Mouse (Mus musculus) embryonic facial prominence, embryonic 13.5 days (tissue): ENCODE results near the gene Med16. TPM values are rescaled to one million over a fixed set of nuclear protein-coding genes. Genes with fewer than 3 reads are reported as not detected.

ENCODE experiments used
- ATAC-seq: fragments of 200-750 bp; cut with Nextera tagmentation; 2 replicates; pipeline ENCODE4 v1.8.0; 2017; ENCODE audit warnings: low read depth; ENCODE audit not compliant: insufficient number of reproducible peaks, insufficient read depth, low FRiP score, low TSS enrichment
- H3K27ac ChIP-seq: fragments of 300-500 bp; sonication (generic); 2 replicates; pipeline ENCODE4 v1.5.1; 2015; ENCODE audit warnings: moderate library complexity, mild to moderate bottlenecking, inconsistent platforms
- H3K27me3 ChIP-seq: fragments of 300-500 bp; sonication (generic); 2 replicates; pipeline ENCODE4 v1.6.1; 2015; ENCODE audit warnings: mild to moderate bottlenecking, inconsistent platforms
- H3K36me3 ChIP-seq: fragments of 300-500 bp; sonication (generic); 2 replicates; pipeline ENCODE4 v1.6.1; 2015; ENCODE audit warnings: mild to moderate bottlenecking, inconsistent platforms
- H3K4me1 ChIP-seq: fragments of 300-500 bp; sonication (generic); 2 replicates; pipeline ENCODE4 v1.6.1; 2015; ENCODE audit warnings: inconsistent platforms
- H3K4me2 ChIP-seq: fragments of 300-500 bp; sonication (generic); 2 replicates; pipeline ENCODE4 v1.6.1; 2015; ENCODE audit warnings: moderate library complexity, mild to moderate bottlenecking, inconsistent platforms
- H3K4me3 ChIP-seq: fragments of 300-500 bp; sonication (generic); 2 replicates; pipeline ENCODE4 v1.5.1; 2015; ENCODE audit warnings: mild to moderate bottlenecking, inconsistent platforms
- H3K9ac ChIP-seq: fragments of 300-500 bp; sonication (generic); 2 replicates; pipeline ENCODE4 v1.6.1; 2015; ENCODE audit warnings: mild to moderate bottlenecking, inconsistent platforms
- H3K9me3 ChIP-seq: fragments of 300-500 bp; sonication (generic); 2 replicates; pipeline ENCODE4 v1.6.1; 2016; ENCODE audit warnings: inconsistent platforms
- WGBS: fragments of 180-500 bp; shearing (Covaris S2); methylation state at CpG from one replicate; pipeline ENCODE4 v1.1.7; 2015; ENCODE audit warnings: mixed read lengths; 5-methylcytosine and 5-hydroxymethylcytosine counted together
- polyA plus RNA-seq: library from polyadenylated mRNA; unstranded; fragments of >200 nt; fragmentation: Nextera tagmentation; extraction: Ambion mirVana; gene quantifications from 2 replicates; pipeline ENCODE4 v1.2.1, GENCODE M21; 2015

The Med16 gene
- polyA plus RNA-seq, 1 experiment from 2014 or later: 49.3 TPM

- Histone ChIP-seq H3K4me2 (peak overlapping the region; percentile 99), H3K9ac (peak overlapping the region; percentile 99), H3K4me3 (peak overlapping the region; percentile 99), H3K27me3 (no peaks in the 10 kb centered on the region), H3K36me3 (peaks cover 44% of the 10 kb centered on the region), H3K4me1 (peaks cover 67% of the 10 kb centered on the region), H3K9me3 (no peaks in the 10 kb centered on the region), H3K27ac (peak overlapping the region; percentile 100)
- 4% methylated on average over 10 of the region's 10 CpGs for WGBS
- ATAC-seq: no peak
Measured at GRCm38 (mm10) chr10:79855558-79856184, 53.1 kb downstream of the Med16 start.

GRCm38 (mm10) chr10:79854801-79855541 is 53.8 kb downstream of the Med16 start:
- H3K4me2 ChIP-seq: peak overlapping the region; percentile 99
- H3K4me1 ChIP-seq: peaks cover 64% of the 10 kb centered on the region
- no peaks in the 10 kb centered on the region for H3K9me3 ChIP-seq
- H3K36me3 ChIP-seq: peaks cover 37% of the 10 kb centered on the region
- peak overlapping the region; percentile 100 for H3K27ac ChIP-seq
- H3K27me3 ChIP-seq: no peaks in the 10 kb centered on the region
- H3K4me3 ChIP-seq: peak overlapping the region; percentile 99
- under 1% methylated on average over 68 of the region's 83 CpGs for WGBS
- peak overlapping the region; percentile 99 for H3K9ac ChIP-seq
- ATAC-seq: peak; percentile 12; the same call in 1 of the 2 replicates

- H3K27me3 ChIP-seq: no peaks in the 10 kb centered on the region
- H3K36me3 ChIP-seq: peaks cover 29% of the 10 kb centered on the region
- under 1% methylated on average over 75 of the region's 75 CpGs for WGBS
- peak within 1 kb of the TSS; percentile 100 for H3K27ac ChIP-seq
- no peaks in the 10 kb centered on the region for H3K9me3 ChIP-seq
- H3K4me1 ChIP-seq: peaks cover 62% of the 10 kb centered on the region
- peak; percentile 90 for ATAC-seq
- H3K9ac ChIP-seq: peak within 1 kb of the TSS; percentile 99
- peak within 1 kb of the TSS; percentile 99 for H3K4me2 ChIP-seq
- peak within 1 kb of the TSS; percentile 99 for H3K4me3 ChIP-seq
Measured at GRCm38 (mm10) chr10:79853860-79854795, 54.6 kb downstream of the Med16 start, which contains the start of gene Ptbp1. TSS of gene Ptbp1 (plus strand) at chr10:79854427.

GRCm38 (mm10) chr10:79853392-79853791 is 55.3 kb downstream of the Med16 start:
- Histone ChIP-seq H3K9ac (peak overlapping the region; percentile 83), H3K9me3 (no peaks in the 10 kb centered on the region), H3K36me3 (peaks cover 21% of the 10 kb centered on the region), H3K27ac (peak overlapping the region; percentile 100), H3K27me3 (no peaks in the 10 kb centered on the region), H3K4me3 (peak overlapping the region; percentile 99), H3K4me1 (peaks cover 55% of the 10 kb centered on the region), H3K4me2 (peak overlapping the region; percentile 81)
- under 1% methylated on average over 15 of the region's 15 CpGs for WGBS
- peak; percentile 56 for ATAC-seq

GRCm38 (mm10) chr10:79852827-79853226 is 55.9 kb downstream of the Med16 start:
- H3K4me1 ChIP-seq: peaks cover 49% of the 10 kb centered on the region
- WGBS: 20% methylated on average over 8 of the region's 8 CpGs
- peak overlapping the region; percentile 83 for H3K9ac ChIP-seq
- H3K4me3 ChIP-seq: peak overlapping the region; percentile 99
- H3K9me3 ChIP-seq: no peaks in the 10 kb centered on the region
- H3K4me2 ChIP-seq: peak overlapping the region; percentile 81
- H3K27me3 ChIP-seq: no peaks in the 10 kb centered on the region
- H3K27ac ChIP-seq: peak overlapping the region; percentile 100
- ATAC-seq: no peak
- peaks cover 17% of the 10 kb centered on the region for H3K36me3 ChIP-seq

- peak overlapping the region; percentile 100 for H3K27ac ChIP-seq
- H3K9me3 ChIP-seq: no peaks in the 10 kb centered on the region
- peaks cover 44% of the 10 kb centered on the region for H3K4me1 ChIP-seq
- peaks cover 11% of the 10 kb centered on the region for H3K36me3 ChIP-seq
- 24% methylated on average over 9 of the region's 9 CpGs for WGBS
- peak overlapping the region; percentile 99 for H3K4me3 ChIP-seq
- H3K9ac ChIP-seq: peak overlapping the region; percentile 83
- no peaks in the 10 kb centered on the region for H3K27me3 ChIP-seq
- ATAC-seq: no peak
- H3K4me2 ChIP-seq: peak overlapping the region; percentile 81
Measured at GRCm38 (mm10) chr10:79852107-79852789, 56.5 kb downstream of the Med16 start.

GRCm38 (mm10) chr10:79851653-79852052 is 57.1 kb downstream of the Med16 start:
- Histone ChIP-seq H3K9ac (peak overlapping the region; percentile 83; the same call in 1 of the 2 replicates), H3K4me1 (peaks cover 38% of the 10 kb centered on the region), H3K36me3 (peaks cover 5% of the 10 kb centered on the region), H3K9me3 (no peaks in the 10 kb centered on the region), H3K4me3 (peak overlapping the region; percentile 99), H3K27me3 (no peaks in the 10 kb centered on the region), H3K27ac (peak overlapping the region; percentile 100), H3K4me2 (peak overlapping the region; percentile 81)
- WGBS: 58% methylated on average over 3 of the region's 3 CpGs
- no peak for ATAC-seq

- Histone ChIP-seq H3K27ac (no peak overlapping the region), H3K4me3 (no peak overlapping the region), H3K36me3 (no peaks in the 10 kb centered on the region), H3K4me1 (peaks cover 36% of the 10 kb centered on the region), H3K9ac (no peak overlapping the region; the same call in 1 of the 2 replicates), H3K9me3 (no peaks in the 10 kb centered on the region), H3K27me3 (no peaks in the 10 kb centered on the region), H3K4me2 (no peak overlapping the region)
- ATAC-seq: no peak
- WGBS: 84% methylated on average over 8 of the region's 8 CpGs
Measured at GRCm38 (mm10) chr10:79849941-79850628, 58.6 kb downstream of the Med16 start.

GRCm38 (mm10) chr10:79846553-79846952 is 62.2 kb downstream of the Med16 start:
- Histone ChIP-seq H3K4me3 (no peak overlapping the region), H3K9me3 (no peaks in the 10 kb centered on the region), H3K27me3 (no peaks in the 10 kb centered on the region), H3K4me2 (no peak overlapping the region), H3K9ac (no peak overlapping the region), H3K4me1 (peaks cover 44% of the 10 kb centered on the region), H3K36me3 (no peaks in the 10 kb centered on the region), H3K27ac (no peak overlapping the region)
- ATAC-seq: no peak
- WGBS: 55% methylated on average over 5 of the region's 5 CpGs
